Mouse (Mus musculus) liver, embryonic 13.5 days (tissue): ENCODE measurements around the gene Snap47. TPM values are rescaled to one million over a fixed set of nuclear protein-coding genes. Genes with fewer than 3 reads are reported as not detected.

Source experiments
- ATAC-seq: fragments of 200-750 bp; cut with Nextera tagmentation; 2 replicates; pipeline ENCODE4 v1.8.0; 2017; ENCODE audit warnings: low read depth, mild to moderate bottlenecking, moderate number of reproducible peaks, moderate library complexity
- DNase-seq: peaks from one replicate; pipeline ENCODE4 v3.0.0; 2022
- H3K27ac ChIP-seq: fragments of 300-500 bp; sonication (generic); 2 replicates; pipeline ENCODE4 v1.5.1; 2015; ENCODE audit warnings: moderate library complexity, mild to moderate bottlenecking, inconsistent platforms
- H3K27me3 ChIP-seq: fragments of 300-500 bp; sonication (generic); 2 replicates; pipeline ENCODE4 v1.6.1; 2015; ENCODE audit warnings: mild to moderate bottlenecking, inconsistent platforms
- H3K36me3 ChIP-seq: fragments of 300-500 bp; sonication (generic); 2 replicates; pipeline ENCODE4 v1.6.1; 2015; ENCODE audit warnings: mild to moderate bottlenecking, inconsistent platforms
- H3K4me1 ChIP-seq: fragments of 300-500 bp; sonication (generic); replicated peaks from 2 replicates; pipeline ENCODE4 v1.6.1; 2015; ENCODE audit warnings: inconsistent platforms
- H3K4me2 ChIP-seq: fragments of 300-500 bp; sonication (generic); 2 replicates; pipeline ENCODE4 v1.6.1; 2015; ENCODE audit warnings: inconsistent platforms, mild to moderate bottlenecking, moderate library complexity
- H3K4me3 ChIP-seq: fragments of 300-500 bp; sonication (generic); replicated peaks from 2 replicates; pipeline ENCODE4 v1.5.1; 2015; ENCODE audit warnings: mild to moderate bottlenecking, inconsistent platforms
- H3K9ac ChIP-seq: fragments of 300-500 bp; sonication (generic); 2 replicates; pipeline ENCODE4 v1.6.1; 2015; ENCODE audit warnings: mild to moderate bottlenecking, inconsistent platforms
- H3K9me3 ChIP-seq: fragments of 300-500 bp; sonication (generic); replicated peaks from 2 replicates; pipeline ENCODE4 v1.6.1; 2016; ENCODE audit warnings: inconsistent platforms
- WGBS: fragments of 180-500 bp; shearing (Covaris S2); methylation state at CpG from one replicate; pipeline ENCODE4 v1.1.7; 2015; ENCODE audit not compliant: insufficient replicate concordance; 5-methylcytosine and 5-hydroxymethylcytosine counted together
- polyA plus RNA-seq: library from polyadenylated mRNA; unstranded; fragments of >200 nt; fragmentation: Nextera tagmentation; extraction: Ambion mirVana; gene quantifications from 2 replicates; pipeline ENCODE4 v1.2.1, GENCODE M21; 2015

Snap47 gene
- polyA plus RNA-seq: 26.8 and 31.0 TPM in 2 replicates

DNA sequence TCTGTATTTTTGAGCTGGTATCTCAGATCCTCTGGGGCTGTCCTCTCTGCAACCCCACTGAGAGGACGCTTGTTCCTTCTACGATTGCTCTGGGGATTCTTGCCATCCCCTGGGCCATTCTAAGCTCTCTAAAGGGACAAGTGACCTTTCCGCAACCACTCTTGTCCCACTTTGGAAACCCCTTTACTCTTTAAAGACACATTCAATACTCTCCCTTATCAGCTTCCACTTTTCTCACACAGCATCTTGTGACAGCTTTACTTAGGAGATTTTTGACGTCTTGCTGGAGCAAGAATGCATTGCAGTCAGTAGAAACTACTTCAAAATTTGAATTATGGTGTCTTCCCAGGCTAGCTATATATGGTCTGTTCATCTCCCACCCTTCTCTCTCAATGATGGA lies at the start of gene Snap47:
Gene Snap47, minus strand, starts transcription at position 101 of the 400 bp plus-strand sequence.
- peak within 1 kb of the TSS; percentile 86 for H3K4me3 ChIP-seq
- H3K4me2 ChIP-seq: peak within 1 kb of the TSS; percentile 82
- no peaks in the 10 kb centered on the region for H3K27me3 ChIP-seq
- DNase-seq (no peak), ATAC-seq (no peak)
- WGBS: 63% methylated on average over 4 of the region's 4 CpGs
- peak within 1 kb of the TSS; percentile 73 for H3K27ac ChIP-seq
- H3K9me3 ChIP-seq: no peaks in the 10 kb centered on the region
- peaks cover 30% of the 10 kb centered on the region for H3K4me1 ChIP-seq
- H3K9ac ChIP-seq: peak within 1 kb of the TSS; percentile 90
- H3K36me3 ChIP-seq: peaks cover 44% of the 10 kb centered on the region

GRCm38 (mm10) chr11:59497747-59498146 lies 46.8 kb upstream of the Snap47 start:
- 75% methylated on average over 7 of the region's 7 CpGs for WGBS
- no peak overlapping the region for H3K4me2 ChIP-seq
- no peak for DNase-seq

GRCm38 (mm10) chr11:59496672-59497310 lies 45.8 kb upstream of the Snap47 start:
- DNase-seq (no peak), ATAC-seq (no peak)
- no peaks in the 10 kb centered on the region; the same call in 1 of the 2 replicates for H3K9me3 ChIP-seq
- no peak overlapping the region for H3K9ac ChIP-seq
- no peak overlapping the region for H3K27ac ChIP-seq
- 53% methylated on average over 6 of the region's 6 CpGs for WGBS
- H3K4me3 ChIP-seq: no peak overlapping the region
- H3K4me2 ChIP-seq: no peak overlapping the region
- H3K36me3 ChIP-seq: peaks cover 87% of the 10 kb centered on the region
- H3K4me1 ChIP-seq: no peaks in the 10 kb centered on the region
- H3K27me3 ChIP-seq: no peaks in the 10 kb centered on the region

More at GRCm38 (mm10) chr11:59497747-59498146, 46.8 kb upstream of the Snap47 start:
- H3K9ac ChIP-seq: no peak overlapping the region
- no peaks in the 10 kb centered on the region; the same call in 1 of the 2 replicates for H3K9me3 ChIP-seq
- ATAC-seq: no peak
- no peaks in the 10 kb centered on the region for H3K27me3 ChIP-seq
- no peak overlapping the region for H3K27ac ChIP-seq
- H3K4me1 ChIP-seq: no peaks in the 10 kb centered on the region
- H3K4me3 ChIP-seq: no peak overlapping the region
- H3K36me3 ChIP-seq: peaks cover 89% of the 10 kb centered on the region

DNA sequence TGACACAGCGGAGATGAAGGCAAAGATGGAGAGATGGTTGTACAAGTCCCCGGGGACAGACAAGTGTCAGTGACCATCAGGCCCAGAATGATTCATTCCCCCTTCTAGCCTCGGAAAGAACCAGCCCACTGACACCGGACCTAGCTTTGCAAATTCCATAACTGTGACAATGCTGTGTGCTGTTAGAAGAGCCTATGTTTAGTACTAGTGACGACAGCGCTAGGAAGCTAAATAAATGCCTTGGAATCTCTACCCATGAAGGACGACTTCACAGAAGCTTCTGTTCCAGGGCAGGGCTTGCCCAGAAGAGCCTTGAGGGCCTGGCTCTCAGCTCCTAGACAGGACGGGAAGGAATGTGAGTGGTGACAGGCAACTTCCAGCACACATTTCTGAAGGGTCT lies 35.2 kb upstream of the Snap47 start:
- ATAC-seq: no peak
- no peak overlapping the region for H3K4me3 ChIP-seq

DNA sequence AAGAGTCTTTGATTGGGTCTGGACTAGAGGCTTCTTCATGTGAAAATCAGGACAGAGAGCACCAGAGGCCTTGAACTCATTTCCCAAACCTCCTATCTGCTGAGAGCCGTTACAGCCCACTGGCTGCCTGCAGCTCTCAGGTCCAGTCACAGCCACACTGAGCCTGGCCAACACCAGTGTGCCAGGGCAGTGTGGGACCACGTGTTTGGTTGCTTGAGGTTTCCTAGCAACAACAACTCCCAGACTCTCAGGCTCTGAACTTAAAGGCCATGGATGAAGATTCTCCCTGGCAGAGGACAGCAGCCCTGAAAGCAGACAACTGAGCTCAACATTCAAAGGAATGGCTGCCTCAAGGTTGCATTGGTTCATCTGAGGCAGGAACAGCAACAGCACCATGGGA lies 34.7 kb upstream of the Snap47 start:
- H3K4me2 ChIP-seq: no peak overlapping the region
- DNase-seq: no peak
- H3K9ac ChIP-seq: no peak overlapping the region
- H3K4me3 ChIP-seq: no peak overlapping the region
- H3K4me1 ChIP-seq: no peaks in the 10 kb centered on the region
- peaks cover 36% of the 10 kb centered on the region for H3K36me3 ChIP-seq
- ATAC-seq: no peak
- no peak overlapping the region for H3K27ac ChIP-seq
- no peaks in the 10 kb centered on the region for H3K27me3 ChIP-seq
- WGBS: 59% methylated on average over 2 of the region's 2 CpGs
- no peaks in the 10 kb centered on the region for H3K9me3 ChIP-seq

More for the DNA sequence above, 35.2 kb upstream of the Snap47 start:
- H3K4me2 ChIP-seq: no peak overlapping the region
- 73% methylated on average over 8 of the region's 8 CpGs for WGBS
- no peaks in the 10 kb centered on the region for H3K27me3 ChIP-seq
- H3K9ac ChIP-seq: no peak overlapping the region
- no peak overlapping the region for H3K27ac ChIP-seq
- H3K4me1 ChIP-seq: no peaks in the 10 kb centered on the region
- H3K36me3 ChIP-seq: peaks cover 42% of the 10 kb centered on the region
- H3K9me3 ChIP-seq: no peaks in the 10 kb centered on the region
- DNase-seq: no peak

GRCm38 (mm10) chr11:59483212-59483611 lies 32.2 kb upstream of the Snap47 start:
- Histone ChIP-seq H3K36me3 (peaks cover 23% of the 10 kb centered on the region), H3K9me3 (no peaks in the 10 kb centered on the region), H3K4me1 (no peaks in the 10 kb centered on the region), H3K9ac (no peak overlapping the region), H3K27ac (no peak overlapping the region), H3K4me3 (no peak overlapping the region), H3K4me2 (no peak overlapping the region), H3K27me3 (no peaks in the 10 kb centered on the region)
- WGBS: 5% methylated on average over 2 of the region's 2 CpGs
- DNase-seq: no peak
- ATAC-seq: no peak

GRCm38 (mm10) chr11:59477240-59477639 lies 26.3 kb upstream of the Snap47 start:
- Histone ChIP-seq H3K4me2 (no peak overlapping the region), H3K9ac (no peak overlapping the region), H3K4me1 (peaks cover 3% of the 10 kb centered on the region; the same call in 1 of the 2 replicates), H3K27ac (no peak overlapping the region), H3K27me3 (peaks cover 18% of the 10 kb centered on the region; the same call in 1 of the 2 replicates), H3K4me3 (no peak overlapping the region), H3K36me3 (no peaks in the 10 kb centered on the region), H3K9me3 (no peaks in the 10 kb centered on the region)
- DNase-seq (no peak), ATAC-seq (no peak)
- 57% methylated on average over 6 of the region's 6 CpGs for WGBS

DNA sequence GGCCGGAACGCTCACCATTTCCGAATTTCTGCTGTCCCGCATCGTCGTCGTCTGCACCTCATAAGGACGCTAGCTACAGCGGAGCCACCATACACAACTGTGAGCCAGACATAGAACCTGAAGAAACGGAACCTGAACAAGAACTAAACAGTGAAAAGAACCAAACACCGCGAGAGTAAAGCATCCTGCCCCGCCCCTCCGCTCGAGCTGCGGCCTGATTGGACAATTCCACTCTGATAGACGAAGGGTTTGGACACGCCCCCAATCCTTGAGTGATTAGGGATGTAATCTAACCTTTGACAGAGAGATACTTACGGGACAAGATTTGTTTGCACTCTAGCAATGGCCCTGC lies 21.3 kb upstream of the Snap47 start, which contains the start of gene Zfp867:
Gene Zfp867, minus strand, starts transcription at position 149 of the 352 bp plus-strand sequence.
- peaks cover 12% of the 10 kb centered on the region for H3K4me1 ChIP-seq
- WGBS: under 1% methylated on average over 19 of the region's 19 CpGs
- DNase-seq (peak; percentile 72), ATAC-seq (peak; percentile 76)
- H3K36me3 ChIP-seq: no peaks in the 10 kb centered on the region
- H3K4me3 ChIP-seq: peak within 1 kb of the TSS; percentile 70
- H3K9me3 ChIP-seq: no peaks in the 10 kb centered on the region
- peak within 1 kb of the TSS; percentile 94 for H3K4me2 ChIP-seq
- H3K27ac ChIP-seq: peak within 1 kb of the TSS; percentile 47; the same call in 1 of the 2 replicates
- peak within 1 kb of the TSS; percentile 81 for H3K9ac ChIP-seq
- H3K27me3 ChIP-seq: peaks cover 18% of the 10 kb centered on the region; the same call in 1 of the 2 replicates

GRCm38 (mm10) chr11:59471413-59472325 lies 20.7 kb upstream of the Snap47 start:
- DNase-seq (peak; percentile 9), ATAC-seq (peak; percentile 64)
- Histone ChIP-seq H3K9ac (peak overlapping the region; percentile 81), H3K4me1 (peaks cover 12% of the 10 kb centered on the region), H3K27ac (peak overlapping the region; percentile 47; the same call in 1 of the 2 replicates), H3K9me3 (no peaks in the 10 kb centered on the region), H3K4me3 (peak overlapping the region; percentile 70), H3K27me3 (peaks cover 18% of the 10 kb centered on the region; the same call in 1 of the 2 replicates), H3K4me2 (peak overlapping the region; percentile 94), H3K36me3 (no peaks in the 10 kb centered on the region)
- 8% methylated on average over 37 of the region's 37 CpGs for WGBS

GRCm38 (mm10) chr11:59460459-59460858 lies 9.5 kb upstream of the Snap47 start:
- WGBS: 87% methylated on average over 2 of the region's 2 CpGs
- Histone ChIP-seq H3K4me2 (no peak overlapping the region), H3K27me3 (no peaks in the 10 kb centered on the region), H3K4me3 (no peak overlapping the region), H3K4me1 (no peaks in the 10 kb centered on the region), H3K9ac (no peak overlapping the region), H3K27ac (no peak overlapping the region), H3K9me3 (peaks cover 10% of the 10 kb centered on the region), H3K36me3 (peaks cover 49% of the 10 kb centered on the region)
- no peak for ATAC-seq
- DNase-seq: no peak

GRCm38 (mm10) chr11:59458973-59459372 lies 8.0 kb upstream of the Snap47 start:
- Histone ChIP-seq H3K27ac (no peak overlapping the region), H3K4me2 (no peak overlapping the region), H3K27me3 (no peaks in the 10 kb centered on the region), H3K4me3 (no peak overlapping the region), H3K9ac (no peak overlapping the region), H3K36me3 (peaks cover 56% of the 10 kb centered on the region), H3K4me1 (no peaks in the 10 kb centered on the region), H3K9me3 (peaks cover 10% of the 10 kb centered on the region)
- 56% methylated on average over 5 of the region's 5 CpGs for WGBS
- ATAC-seq: no peak
- no peak for DNase-seq
